Mouse (Mus musculus) ES-Bruce4 (cell line): ENCODE data around the gene Zcrb1.

Experiments
- CTCF ChIP-seq: IDR thresholded peaks from one replicate; pipeline ENCODE4 v1.8.1; 2011; ENCODE audit warnings: low read depth, low read length
- POLR2A ChIP-seq: IDR thresholded peaks from one replicate; pipeline ENCODE4 v1.8.1; 2011; ENCODE audit warnings: low read length; ENCODE audit not compliant: insufficient read depth

GRCm38 (mm10) chr15:93438663-93439062, 40.5 kb upstream of the Zcrb1 start:
- TF ChIP-seq CTCF (peak; percentile 75), POLR2A (no peak)
